Mouse (Mus musculus): ENCODE measurements at regions not wholly inside any gene's neighbourhood (a gene's known extent, or its start where the extent isn't known, plus 50 kb on each side); places are given as distances from the start of the nearest gene placed in this dataset.

DNA sequence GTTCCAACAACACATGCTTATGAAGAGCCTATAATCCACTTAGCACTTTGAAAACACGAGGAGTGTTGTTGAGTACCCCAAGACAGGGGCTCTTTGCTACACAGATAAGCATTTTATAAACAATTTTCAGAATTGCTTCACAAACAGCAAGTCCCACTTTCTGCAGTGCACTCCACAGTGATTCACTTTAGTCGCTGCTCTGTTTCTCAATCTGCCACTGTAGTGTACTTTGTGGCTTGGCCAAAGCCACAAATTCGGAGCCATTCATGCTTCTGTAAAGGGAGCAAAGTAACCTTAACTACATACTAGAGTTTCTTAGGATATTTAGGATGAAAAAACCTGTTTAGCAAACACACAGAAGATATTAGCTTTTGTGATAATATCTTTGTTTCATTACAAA, 1226.5 kb upstream of the Luzp2 start:
- peak in 1 of 2 experiments; percentile 4 for DNase-seq (ENCODE audit: low spot score in 2 of 2)

All from right cerebral cortex, adult 2 months (tissue).